Mouse (Mus musculus) adipose tissue, adult 10 weeks (tissue): Measurements from ENCODE around the gene Scai. TPM values are rescaled to one million over a fixed set of nuclear protein-coding genes. Genes with fewer than 3 reads are reported as not detected.

Experiments used
- polyA plus RNA-seq: library from polyadenylated mRNA; stranded (reverse); fragments of 350-450 nt; fragmentation: Illumina TruSeq; extraction: RNeasy Lipid Tissue Mini Kit (QIAGEN cat#74804); gene quantifications from one replicate; pipeline ENCODE4 v1.2.3, GENCODE M21; 2014; ENCODE audit warnings: low read depth, low replicate concordance

The Scai gene
- 6.4 TPM for polyA plus RNA-seq

GRCm38 (mm10) chr2:39190561-39191056 is at the start of gene Scai:
TSS of gene Scai (minus strand) at chr2:39190734.

GRCm38 (mm10) chr2:39226019-39226640 is 35.6 kb upstream of the Scai start, which contains the start of gene Ppp6c:
TSS of gene Ppp6c (minus strand) at chr2:39226451.

GRCm38 (mm10) chr2:39065400-39065987 is 125.0 kb downstream of the Scai start, which contains the start of gene Golga1:
TSS of gene Golga1 (minus strand) at chr2:39065541.

Other genes with a start within 250 kb of the Scai start
- 2.7 TPM for gene Wdr38, start 193.3 kb downstream of the Scai start, polyA plus RNA-seq
- gene Arpc5l, start 185.4 kb downstream of the Scai start, polyA plus RNA-seq: 96.9 TPM
- 480 TPM for gene Rpl35, start 185.1 kb downstream of the Scai start, polyA plus RNA-seq
- 26.6 TPM for gene Golga1, start 125.2 kb downstream of the Scai start, polyA plus RNA-seq
- 52.5 TPM for gene Ppp6c, start 35.7 kb upstream of the Scai start, polyA plus RNA-seq